Mouse (Mus musculus) skeletal muscle tissue, adult 2 months (tissue): ENCODE measurements at regions not wholly inside any gene's neighbourhood (a gene's known extent, or its start where the extent isn't known, plus 50 kb on each side); places are given as distances from the start of the nearest gene placed in this dataset.

Source experiments
- DNase-seq: peaks from one replicate; pipeline ENCODE4 v3.0.0-alpha.2; 2012; ENCODE audit warnings: low read depth, low spot score

DNA sequence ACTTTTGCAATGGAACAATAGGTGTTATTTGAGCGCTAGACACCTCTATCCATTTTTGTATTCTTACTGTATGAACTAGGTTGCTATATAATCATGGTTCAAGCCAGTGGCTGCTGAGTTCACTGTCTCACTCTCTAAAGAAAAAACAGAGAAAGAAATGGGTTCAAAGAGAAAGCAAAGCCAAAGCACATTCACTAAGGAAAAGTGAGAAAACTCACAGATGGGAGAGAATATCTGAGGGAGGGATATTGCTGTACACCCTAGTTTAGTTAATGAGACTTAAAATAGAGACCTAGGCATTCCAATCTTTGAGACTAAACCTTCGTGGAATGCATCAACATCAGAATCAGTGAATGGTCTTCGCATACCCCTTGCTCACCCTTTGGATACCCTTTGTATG lies 371.0 kb downstream of the Fam198b start:
- no peak for DNase-seq

DNA sequence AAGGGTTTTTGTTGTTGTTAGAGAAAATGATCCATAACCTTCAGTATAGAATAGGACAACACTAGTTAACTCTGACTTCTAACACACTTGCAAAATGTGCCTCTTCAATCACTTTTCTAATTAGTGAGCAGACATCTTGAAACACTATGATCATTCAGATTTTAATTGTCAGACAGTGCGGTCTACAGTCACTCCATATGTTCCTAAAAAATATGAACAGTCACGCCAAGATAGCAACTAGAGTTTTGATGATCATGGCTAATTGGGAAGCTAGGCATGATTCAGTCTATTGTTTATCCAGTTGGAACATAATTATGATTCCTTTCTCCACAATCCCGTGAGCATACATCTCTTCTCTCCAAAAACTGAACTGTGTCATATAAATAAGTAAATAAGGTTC lies 372.1 kb downstream of the Fam198b start:
- DNase-seq = no peak

DNA sequence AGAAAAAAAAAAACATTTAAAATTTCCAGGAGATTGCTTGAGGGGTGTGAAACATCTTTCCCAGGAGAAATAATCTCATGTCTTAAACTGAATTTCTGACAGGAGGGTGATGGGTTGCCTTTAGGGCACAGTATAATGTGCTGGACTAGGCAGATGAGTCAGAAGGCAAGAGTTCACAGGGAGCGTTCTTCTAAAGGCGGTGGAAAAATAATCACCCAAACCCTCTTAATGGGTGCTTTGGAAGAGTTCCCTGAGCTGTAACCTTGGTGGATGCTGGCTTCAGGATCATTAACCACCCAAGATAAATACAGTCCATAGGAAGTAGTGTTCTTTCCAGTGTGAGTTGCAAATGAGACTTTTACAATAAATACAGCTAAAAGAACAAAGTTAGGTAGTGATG lies 378.8 kb downstream of the Fam198b start:
- DNase-seq = no peak

DNA sequence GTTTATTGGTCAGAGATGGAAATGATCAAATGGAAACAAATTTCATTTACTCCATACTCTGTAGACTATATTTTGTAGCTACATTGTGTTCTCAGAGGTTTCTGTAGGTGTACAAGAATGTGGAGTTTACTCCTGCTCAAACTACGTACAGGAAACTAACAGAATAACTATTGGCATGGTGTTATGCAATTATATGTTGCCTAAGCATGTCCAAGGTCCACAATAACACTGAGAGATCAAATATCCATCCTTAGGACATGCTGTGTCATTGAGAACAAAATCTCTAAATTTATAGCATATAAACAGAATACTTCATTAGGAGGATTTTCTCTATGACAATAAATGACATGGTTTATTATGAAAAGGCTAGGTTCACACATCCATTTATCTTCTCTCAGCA lies 400.3 kb downstream of the Fam198b start:
- no peak for DNase-seq

DNA sequence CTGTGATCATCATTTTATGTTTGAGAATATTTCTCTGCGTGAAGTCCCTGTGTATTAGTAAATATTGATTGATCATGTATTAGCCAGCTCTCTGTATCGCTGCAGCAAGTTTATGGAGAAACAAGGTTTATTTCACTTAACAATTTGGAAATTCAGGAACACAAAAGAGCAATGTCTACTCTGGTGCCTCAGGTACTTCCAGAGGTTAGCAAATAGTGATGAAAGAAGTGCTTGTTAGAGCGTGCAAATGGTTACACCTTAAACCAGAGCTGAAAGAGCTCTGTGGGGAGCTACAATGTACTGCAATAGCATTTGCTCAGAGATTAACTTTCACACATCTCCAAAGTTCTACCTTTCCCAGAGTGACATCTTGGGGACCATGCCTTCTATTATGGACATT lies 400.9 kb downstream of the Fam198b start:
- no peak for DNase-seq

DNA sequence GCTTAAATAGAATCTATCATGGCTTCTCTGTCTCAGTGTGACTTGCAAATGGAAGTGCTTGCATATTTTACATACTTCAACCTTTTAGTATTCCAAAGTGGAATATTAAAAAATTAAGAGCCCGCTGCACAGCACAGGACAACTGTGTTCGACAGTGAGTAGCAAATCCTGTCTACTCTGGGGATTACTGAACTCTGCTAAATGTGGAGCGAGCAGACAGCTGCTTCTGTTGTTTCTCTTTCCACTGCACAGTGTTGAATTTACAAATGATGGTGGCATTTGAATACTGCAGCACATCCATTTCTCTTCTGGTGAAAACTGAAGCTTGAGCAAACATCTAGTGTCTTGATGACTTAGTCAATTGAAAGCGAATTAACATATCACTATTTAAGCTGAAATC lies 409.2 kb downstream of the Fam198b start:
- DNase-seq = no peak

DNA sequence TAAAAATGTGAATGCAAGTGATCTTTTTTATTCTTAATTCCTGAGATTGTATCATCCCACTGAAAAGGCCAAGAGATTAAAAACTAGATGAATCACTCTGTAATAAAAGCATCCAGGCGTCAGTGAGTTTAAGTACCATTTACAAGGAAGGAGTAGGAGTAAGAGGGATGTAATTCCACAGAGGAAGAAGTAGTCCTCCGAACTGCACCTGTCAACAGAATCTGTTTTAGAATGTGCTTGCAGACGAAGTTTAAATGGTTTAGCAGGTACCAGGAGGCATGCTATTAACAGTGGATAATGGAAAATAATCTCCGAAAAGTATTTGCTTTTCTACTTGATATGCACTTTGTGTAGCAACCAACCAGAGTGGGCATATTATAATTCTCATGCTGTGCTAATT lies 423.3 kb downstream of the Fam198b start:
- DNase-seq = no peak

DNA sequence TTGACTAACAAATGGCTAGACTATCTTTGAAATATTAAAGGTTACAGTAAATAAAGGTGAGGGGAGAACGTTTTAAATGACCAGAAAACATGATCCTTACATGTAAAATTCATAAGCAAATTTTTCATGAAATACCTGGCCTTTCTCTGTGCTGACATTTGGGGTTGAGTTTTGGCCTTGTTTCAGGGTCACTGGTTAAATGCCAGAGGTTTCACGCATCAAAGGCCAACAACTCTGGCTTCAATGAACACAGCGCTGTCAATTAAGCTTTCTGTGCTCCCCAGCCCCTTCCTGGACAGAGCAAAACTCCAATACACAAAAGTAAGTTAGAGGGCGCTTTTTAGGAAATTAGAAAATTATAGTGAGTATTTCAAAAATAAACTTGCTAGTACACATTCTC lies 425.6 kb downstream of the Fam198b start:
- DNase-seq = no peak

DNA sequence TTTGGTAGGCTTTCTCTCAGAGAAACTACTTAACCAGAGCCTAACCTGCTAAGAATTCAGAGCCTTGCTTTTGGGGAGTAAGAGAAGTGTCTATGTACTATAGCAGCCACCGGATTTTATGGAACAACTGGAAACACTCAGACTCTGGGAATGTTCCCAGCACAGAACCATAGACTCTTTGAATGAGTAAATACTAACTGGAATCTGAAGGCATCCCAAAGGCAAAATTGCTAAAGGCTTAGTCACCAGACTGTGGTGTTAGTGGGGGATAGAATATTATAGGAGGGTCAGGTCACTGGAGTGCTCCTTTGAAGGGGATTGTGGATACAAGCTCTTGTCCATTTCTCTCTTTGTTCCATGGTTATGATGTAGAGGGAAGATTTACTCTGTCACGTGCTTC lies 427.4 kb downstream of the Fam198b start:
- no peak for DNase-seq

DNA sequence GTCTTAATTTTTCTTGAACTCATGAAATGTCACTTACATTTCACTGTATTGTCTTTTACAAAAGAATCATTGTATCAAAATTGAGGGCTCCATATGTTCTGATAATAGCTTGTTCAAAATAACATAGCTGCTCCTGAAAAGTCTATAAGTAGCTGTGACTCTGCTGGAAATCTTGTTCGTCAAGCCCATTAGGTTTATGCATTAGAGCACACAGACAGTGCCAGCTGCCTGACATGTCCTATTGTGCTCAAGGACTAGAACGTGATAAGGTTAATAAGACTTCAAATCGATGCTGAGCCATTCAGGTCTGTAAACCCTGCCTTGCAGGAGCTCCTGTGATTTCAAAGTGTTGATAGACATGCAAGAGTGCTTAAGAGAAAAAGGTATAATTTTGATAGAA lies 438.0 kb downstream of the Fam198b start:
- no peak for DNase-seq

DNA sequence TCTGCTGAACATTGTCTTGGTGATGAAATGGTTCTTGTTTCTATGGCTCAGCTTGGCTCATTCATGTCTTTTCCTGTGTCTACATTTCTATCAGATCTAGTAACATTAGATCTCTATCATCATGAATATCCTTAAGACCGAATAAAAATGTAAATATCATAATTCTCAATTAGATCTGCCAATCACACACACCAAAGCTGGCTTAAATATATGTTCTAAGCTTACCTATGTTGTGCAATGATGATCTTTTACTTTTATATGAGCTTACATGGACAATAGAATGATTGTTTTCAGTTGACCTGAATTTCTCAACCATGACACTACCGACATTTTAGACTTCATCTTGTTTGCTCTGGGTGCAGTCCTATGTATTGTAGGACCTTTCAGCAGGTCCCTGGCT lies 440.4 kb downstream of the Fam198b start:
- no peak for DNase-seq

DNA sequence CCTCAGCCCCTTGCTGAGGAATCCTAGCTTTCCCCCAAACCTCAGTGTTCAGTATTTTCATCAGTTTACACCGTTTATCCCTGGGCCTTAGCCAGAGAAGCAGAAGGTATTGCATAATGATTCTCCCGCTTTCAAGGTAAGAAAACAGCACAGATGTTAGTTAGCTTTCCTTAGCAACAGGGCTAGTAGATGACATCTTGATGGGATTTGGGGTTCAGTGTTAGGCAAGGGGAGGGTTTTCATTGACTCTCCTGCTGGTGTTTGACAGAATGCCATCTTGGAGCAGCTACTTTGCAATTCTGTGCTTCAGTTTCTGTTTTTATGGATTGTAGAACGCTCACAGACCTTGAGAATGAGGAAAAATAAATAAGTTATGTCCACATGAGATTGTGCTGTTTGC lies 447.4 kb downstream of the Fam198b start:
- DNase-seq = no peak

DNA sequence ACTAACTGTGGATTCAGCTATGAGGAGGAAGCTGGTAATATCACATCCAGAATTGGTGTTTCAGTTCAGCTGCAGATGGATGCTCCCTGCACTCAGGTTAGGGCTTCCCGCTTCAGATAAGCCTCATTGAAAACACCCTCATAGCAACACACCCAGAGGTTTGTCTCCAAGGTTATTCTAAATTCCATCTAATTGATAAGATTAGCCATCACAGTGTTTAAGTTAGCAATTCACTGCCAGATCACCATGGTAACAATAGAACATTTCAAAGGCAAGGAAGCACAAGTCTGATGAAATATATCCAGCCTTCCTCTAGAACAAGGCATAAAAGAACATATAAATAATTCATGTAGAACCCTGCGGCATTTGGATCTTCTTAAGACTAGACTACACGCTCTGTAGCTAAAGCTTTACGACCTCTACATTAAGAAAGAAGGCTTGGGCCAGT lies 450.1 kb downstream of the Fam198b start:
- no peak for DNase-seq

DNA sequence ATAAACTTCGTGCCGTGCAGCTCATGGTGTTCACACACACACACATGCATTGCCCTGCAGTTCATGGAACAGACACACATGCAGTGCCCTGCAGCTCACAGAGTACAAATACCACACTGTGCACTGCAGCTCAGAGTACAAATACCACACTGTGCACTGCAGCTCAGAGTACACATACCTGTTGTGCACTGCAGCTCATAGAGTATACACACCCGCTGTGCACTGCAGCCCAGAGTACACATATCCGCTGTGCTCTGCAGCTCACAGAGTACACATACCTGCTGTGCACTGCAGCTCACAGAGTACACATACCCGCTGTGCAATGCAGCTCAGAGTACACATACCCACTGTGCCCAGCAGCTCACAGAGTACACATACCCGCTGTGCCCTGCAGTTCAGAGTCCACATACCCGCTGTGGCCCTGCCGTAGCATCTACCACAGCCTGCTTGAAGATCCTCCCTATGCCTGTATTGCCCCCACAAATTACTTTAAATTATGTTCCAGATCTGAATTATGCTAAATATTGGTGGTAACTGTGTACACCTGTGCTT lies 451.9 kb downstream of the Fam198b start:
- no peak for DNase-seq

DNA sequence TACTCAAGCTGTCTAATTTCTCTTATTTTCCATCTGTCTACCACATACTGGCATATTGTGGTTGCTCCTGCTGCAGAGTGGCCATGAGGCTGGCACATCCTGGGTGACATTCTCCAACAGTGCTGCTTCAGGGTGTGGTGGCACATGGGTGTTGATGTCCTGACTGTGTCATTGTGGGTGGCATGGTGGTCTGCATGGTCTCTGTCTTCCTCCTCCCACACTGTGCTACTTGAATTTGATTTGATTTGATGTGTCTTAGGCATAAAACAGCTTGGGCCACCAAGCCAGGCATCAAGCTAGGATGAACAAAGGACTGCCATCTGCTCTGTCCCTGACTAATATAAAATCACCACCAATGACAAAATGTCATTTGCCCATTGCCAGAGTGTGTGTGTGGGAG lies 434.7 kb downstream of the Gria2 start:
- DNase-seq = no peak

DNA sequence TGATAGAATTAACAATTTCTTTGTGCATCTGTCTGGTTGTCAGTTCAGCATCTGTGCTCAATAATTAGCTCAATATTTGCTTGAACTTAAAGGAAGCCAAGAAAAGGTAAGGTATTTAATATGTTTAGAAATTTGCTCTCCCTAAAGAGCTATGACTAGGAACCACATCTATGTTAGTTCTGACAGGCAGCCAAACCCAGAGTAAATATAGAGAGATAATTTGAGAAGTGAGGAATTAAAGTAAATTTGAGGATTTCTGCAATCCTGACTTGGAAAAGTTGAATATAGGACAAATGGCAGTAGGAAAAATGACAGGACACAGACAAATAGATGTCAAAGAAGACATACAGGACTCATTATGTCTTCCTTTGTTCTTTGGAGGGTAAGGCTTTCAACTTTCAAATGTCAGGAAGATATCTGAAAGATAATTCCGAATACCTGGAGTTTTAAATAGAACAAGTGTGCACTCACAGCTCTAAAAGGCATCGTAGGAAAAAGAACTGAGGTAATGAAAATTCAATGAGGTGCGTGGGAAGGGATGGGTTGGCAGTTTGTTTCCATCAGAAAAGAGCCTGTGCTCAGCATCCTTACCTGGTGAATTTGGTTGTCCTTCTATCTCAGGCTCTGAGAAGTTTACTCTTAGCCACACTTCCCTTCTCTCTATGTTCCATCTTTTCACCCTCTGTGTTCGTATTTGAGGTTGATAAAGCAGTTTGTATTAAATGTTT lies 433.3 kb downstream of the Gria2 start:
- DNase-seq = no peak

DNA sequence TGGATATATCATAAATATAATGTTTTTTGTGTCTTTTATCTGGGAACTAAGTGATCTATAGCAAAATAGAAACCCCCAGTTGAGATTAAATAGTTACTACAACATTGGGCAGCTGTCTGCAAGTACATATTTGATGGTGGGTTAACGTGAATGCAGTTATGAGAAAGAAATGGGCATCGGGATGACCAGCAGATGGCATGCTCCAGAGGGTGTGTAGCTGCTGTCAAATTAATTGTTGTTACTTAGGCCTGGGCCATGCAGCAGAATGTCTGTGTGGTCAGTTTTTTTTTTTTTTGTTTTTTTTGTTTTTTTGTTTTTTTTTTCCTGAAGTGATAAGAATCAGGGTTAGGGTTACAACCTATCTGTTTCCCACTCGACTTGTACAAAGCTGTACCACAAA lies 430.2 kb downstream of the Gria2 start:
- DNase-seq = no peak

DNA sequence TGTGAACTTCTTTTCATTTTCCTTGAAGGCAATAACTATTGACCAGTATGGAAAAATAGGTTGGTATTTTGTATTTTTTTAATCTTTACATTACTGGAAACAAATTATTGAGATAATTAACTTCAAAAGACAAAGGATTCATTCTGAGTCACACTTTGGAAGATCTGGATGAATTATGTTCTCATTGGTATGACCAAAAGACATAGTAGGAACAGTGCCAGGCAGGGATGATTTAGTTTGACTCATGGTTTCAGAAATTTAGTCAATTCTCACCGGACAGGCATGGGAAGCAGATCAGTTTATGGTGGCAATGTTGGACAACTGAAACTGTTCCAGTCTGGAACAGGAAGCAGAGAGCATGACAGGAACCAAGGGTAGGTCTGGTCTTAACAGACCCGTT lies 416.6 kb downstream of the Gria2 start:
- DNase-seq = no peak

DNA sequence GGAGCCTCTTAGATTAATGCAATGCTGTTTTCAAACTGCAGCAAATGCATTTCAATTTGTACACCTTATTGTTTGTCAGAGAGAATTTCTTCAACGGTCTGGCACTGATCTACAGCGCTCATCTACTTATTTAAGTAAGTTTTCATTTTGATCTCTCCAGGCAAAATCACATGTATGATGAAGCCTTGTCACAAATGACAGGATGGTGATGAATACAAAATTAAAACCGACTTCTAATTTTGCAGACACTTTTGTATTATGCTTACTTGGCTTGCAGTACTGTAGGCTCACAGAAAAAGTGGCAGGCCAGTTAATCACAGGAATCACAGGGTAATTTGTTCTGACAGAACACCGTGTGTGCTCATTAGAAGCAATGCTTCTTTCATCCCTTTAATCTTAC lies 406.4 kb downstream of the Gria2 start:
- DNase-seq = no peak

DNA sequence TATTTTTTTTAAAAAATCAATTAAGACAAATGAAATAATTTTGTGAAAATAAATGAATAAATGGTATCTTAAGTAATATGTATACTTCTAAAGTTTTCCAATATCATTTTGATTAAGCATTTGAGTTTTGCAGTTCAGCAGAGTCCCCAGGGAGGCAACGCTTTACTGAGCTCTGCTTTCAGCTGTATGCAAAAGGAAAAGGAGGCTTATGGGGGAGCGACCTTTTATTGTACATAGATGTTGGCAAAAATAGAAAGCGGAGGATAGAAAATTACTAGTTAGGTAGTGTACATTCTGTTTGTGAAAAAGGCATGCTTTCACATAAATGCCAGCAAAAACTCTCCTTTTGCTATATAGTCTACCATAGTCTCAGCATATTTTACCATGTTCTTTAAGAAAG lies 382.2 kb downstream of the Gria2 start:
- no peak for DNase-seq

DNA sequence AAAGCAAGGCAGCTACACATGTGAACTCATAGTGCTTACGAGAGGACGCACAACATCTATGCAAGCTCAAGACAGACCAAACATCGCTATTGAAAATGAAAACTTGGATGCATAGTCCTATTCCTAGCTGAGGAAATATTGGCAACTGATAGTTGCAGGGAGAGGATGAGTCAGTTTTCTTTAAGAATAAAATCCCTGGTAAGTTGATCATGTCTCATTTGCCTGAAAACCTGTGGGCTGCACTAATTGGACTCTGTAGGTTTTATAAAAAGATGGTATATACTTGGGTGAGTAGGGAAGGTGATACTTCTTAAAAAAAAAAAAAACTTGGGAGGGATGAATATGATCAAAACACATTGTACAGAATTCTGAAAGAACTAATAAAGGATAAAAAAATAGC lies 381.2 kb downstream of the Gria2 start:
- no peak for DNase-seq

DNA sequence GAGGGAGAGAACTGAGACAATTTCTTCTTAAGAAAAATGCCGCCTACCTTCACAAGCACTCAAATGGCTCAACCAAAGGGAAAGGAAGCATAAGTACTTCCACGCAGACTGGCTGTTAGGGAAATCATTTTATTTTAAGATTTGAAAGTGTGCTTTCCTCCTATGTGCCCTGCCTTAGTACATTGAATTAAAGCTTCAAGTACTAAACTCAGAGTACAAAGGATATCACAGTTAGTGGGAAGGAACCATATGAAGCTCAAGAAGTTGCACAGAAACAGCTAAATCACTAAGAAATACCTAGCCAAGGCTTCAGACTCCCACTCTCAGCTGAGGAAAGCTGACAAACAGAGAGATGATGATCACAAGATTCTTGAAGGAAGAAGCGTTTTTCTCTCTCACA lies 380.5 kb downstream of the Gria2 start:
- no peak for DNase-seq

DNA sequence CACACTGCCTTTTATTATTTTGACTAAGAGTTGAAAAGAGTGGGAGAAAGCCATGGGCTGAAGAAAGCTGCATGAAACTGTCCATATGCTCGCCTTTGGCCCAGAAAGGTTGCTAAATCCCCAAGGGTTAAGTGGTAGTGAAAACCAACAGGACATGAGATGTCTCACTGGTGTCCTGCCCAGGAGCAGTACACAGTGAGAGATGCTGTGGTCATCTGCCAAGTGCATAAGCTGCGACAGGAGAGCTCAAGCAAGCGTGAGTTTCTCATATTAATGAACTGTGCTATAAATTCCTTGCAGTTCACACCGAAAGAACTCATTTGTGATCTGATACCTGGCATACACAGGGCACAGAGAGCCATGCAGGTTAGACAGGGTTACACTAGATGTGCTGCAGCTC lies 380.0 kb downstream of the Gria2 start:
- DNase-seq = no peak
